Mouse (Mus musculus): Measurements from ENCODE around the gene Aldh1a1. TPM values are rescaled to one million over a fixed set of nuclear protein-coding genes. Genes with fewer than 3 reads are reported as not detected.

The Aldh1a1 gene
- polyA plus RNA-seq, 1 experiment from 2014 or later, result 2.8 TPM

- Histone ChIP-seq H3K27ac (replicated peaks in 1 of 2; ENCODE audit: control insufficient read depth in 1 of 2, insufficient read depth in 1 of 2, low read depth in 2 of 2, low read length in 2 of 2) (no peak overlapping the region), H3K9me3 (ENCODE audit: control insufficient read depth, low read length) (no peaks in the 10 kb centered on the region), H3K4me2 (ENCODE audit: low read length) (no peak overlapping the region), H3K4me1 (ENCODE audit: control insufficient read depth in 2 of 2, insufficient read depth in 2 of 2, low read length in 2 of 2) (no peaks in the 10 kb centered on the region), H3K27me3 (ENCODE audit: control insufficient read depth, insufficient read depth, low read length) (no peaks in the 10 kb centered on the region), H3K9ac (ENCODE audit: low read length) (no peak overlapping the region), H3K36me3 (ENCODE audit: control insufficient read depth, insufficient read depth, low read length) (no peaks in the 10 kb centered on the region), H3K4me3 (ENCODE audit: control insufficient read depth in 1 of 2, insufficient read depth in 1 of 2, low read depth in 1 of 2, low read length in 2 of 2) (no peak overlapping the region)
- WGBS, result 67% methylated on average over 1 of the region's 1 CpGs
- no peak for ATAC-seq (ENCODE audit: insufficient number of reproducible peaks, insufficient read depth, low FRiP score, low read depth)
Observed at GRCm38 (mm10) chr19:20555365-20555764, 62.9 kb downstream of the Aldh1a1 start.

GRCm38 (mm10) chr19:20557211-20557610 is 64.7 kb downstream of the Aldh1a1 start:
- Histone ChIP-seq H3K27me3 (ENCODE audit: control insufficient read depth, insufficient read depth, low read length) (no peaks in the 10 kb centered on the region), H3K27ac (replicated peaks in 1 of 2; ENCODE audit: control insufficient read depth in 1 of 2, insufficient read depth in 1 of 2, low read depth in 2 of 2, low read length in 2 of 2) (no peak overlapping the region), H3K4me1 (ENCODE audit: control insufficient read depth in 2 of 2, insufficient read depth in 2 of 2, low read length in 2 of 2) (no peaks in the 10 kb centered on the region), H3K36me3 (ENCODE audit: control insufficient read depth, insufficient read depth, low read length) (no peaks in the 10 kb centered on the region), H3K4me2 (ENCODE audit: low read length) (no peak overlapping the region), H3K4me3 (ENCODE audit: control insufficient read depth in 1 of 2, insufficient read depth in 1 of 2, low read depth in 1 of 2, low read length in 2 of 2) (no peak overlapping the region), H3K9ac (ENCODE audit: low read length) (no peak overlapping the region), H3K9me3 (ENCODE audit: control insufficient read depth, low read length) (no peaks in the 10 kb centered on the region)
- no peak for ATAC-seq (ENCODE audit: insufficient number of reproducible peaks, insufficient read depth, low FRiP score, low read depth)
- WGBS, result 80% methylated on average over 4 of the region's 4 CpGs

GRCm38 (mm10) chr19:20558069-20558468 is 65.6 kb downstream of the Aldh1a1 start:
- no peak for ATAC-seq (ENCODE audit: insufficient number of reproducible peaks, insufficient read depth, low FRiP score, low read depth)
- H3K36me3 ChIP-seq (ENCODE audit: control insufficient read depth, insufficient read depth, low read length), result no peaks in the 10 kb centered on the region
- WGBS, result 81% methylated on average over 3 of the region's 3 CpGs

GRCm38 (mm10) chr19:20558544-20558943 is 66.0 kb downstream of the Aldh1a1 start:
- Histone ChIP-seq H3K27me3 (ENCODE audit: control insufficient read depth, insufficient read depth, low read length) (no peaks in the 10 kb centered on the region), H3K4me2 (ENCODE audit: low read length) (no peak overlapping the region), H3K4me1 (ENCODE audit: control insufficient read depth in 2 of 2, insufficient read depth in 2 of 2, low read length in 2 of 2) (no peaks in the 10 kb centered on the region), H3K27ac (replicated peaks in 1 of 2; ENCODE audit: control insufficient read depth in 1 of 2, insufficient read depth in 1 of 2, low read depth in 2 of 2, low read length in 2 of 2) (no peak overlapping the region), H3K9ac (ENCODE audit: low read length) (no peak overlapping the region), H3K36me3 (ENCODE audit: control insufficient read depth, insufficient read depth, low read length) (no peaks in the 10 kb centered on the region), H3K9me3 (ENCODE audit: control insufficient read depth, low read length) (no peaks in the 10 kb centered on the region), H3K4me3 (ENCODE audit: control insufficient read depth in 1 of 2, insufficient read depth in 1 of 2, low read depth in 1 of 2, low read length in 2 of 2) (no peak overlapping the region)
- ATAC-seq (ENCODE audit: insufficient number of reproducible peaks, insufficient read depth, low FRiP score, low read depth), result no peak

More at GRCm38 (mm10) chr19:20558069-20558468, 65.6 kb downstream of the Aldh1a1 start:
- Histone ChIP-seq H3K4me2 (ENCODE audit: low read length) (no peak overlapping the region), H3K9me3 (ENCODE audit: control insufficient read depth, low read length) (no peaks in the 10 kb centered on the region), H3K27ac (replicated peaks in 1 of 2; ENCODE audit: control insufficient read depth in 1 of 2, insufficient read depth in 1 of 2, low read depth in 2 of 2, low read length in 2 of 2) (no peak overlapping the region), H3K4me3 (ENCODE audit: control insufficient read depth in 1 of 2, insufficient read depth in 1 of 2, low read depth in 1 of 2, low read length in 2 of 2) (no peak overlapping the region), H3K27me3 (ENCODE audit: control insufficient read depth, insufficient read depth, low read length) (no peaks in the 10 kb centered on the region), H3K4me1 (ENCODE audit: control insufficient read depth in 2 of 2, insufficient read depth in 2 of 2, low read length in 2 of 2) (no peaks in the 10 kb centered on the region), H3K9ac (ENCODE audit: low read length) (no peak overlapping the region)

GRCm38 (mm10) chr19:20558952-20559351 is 66.4 kb downstream of the Aldh1a1 start:
- Histone ChIP-seq H3K4me3 (ENCODE audit: control insufficient read depth in 1 of 2, insufficient read depth in 1 of 2, low read depth in 1 of 2, low read length in 2 of 2) (no peak overlapping the region), H3K9ac (ENCODE audit: low read length) (no peak overlapping the region), H3K4me1 (ENCODE audit: control insufficient read depth in 2 of 2, insufficient read depth in 2 of 2, low read length in 2 of 2) (no peaks in the 10 kb centered on the region), H3K36me3 (ENCODE audit: control insufficient read depth, insufficient read depth, low read length) (no peaks in the 10 kb centered on the region), H3K27me3 (ENCODE audit: control insufficient read depth, insufficient read depth, low read length) (no peaks in the 10 kb centered on the region), H3K27ac (replicated peaks in 1 of 2; ENCODE audit: control insufficient read depth in 1 of 2, insufficient read depth in 1 of 2, low read depth in 2 of 2, low read length in 2 of 2) (no peak overlapping the region), H3K9me3 (ENCODE audit: control insufficient read depth, low read length) (no peaks in the 10 kb centered on the region), H3K4me2 (ENCODE audit: low read length) (no peak overlapping the region)
- WGBS, result 67% methylated on average over 3 of the region's 3 CpGs
- no peak for ATAC-seq (ENCODE audit: insufficient number of reproducible peaks, insufficient read depth, low FRiP score, low read depth)

GRCm38 (mm10) chr19:20559952-20560351 is 67.4 kb downstream of the Aldh1a1 start:
- H3K9me3 ChIP-seq (ENCODE audit: control insufficient read depth, low read length), result no peaks in the 10 kb centered on the region
- H3K27me3 ChIP-seq (ENCODE audit: control insufficient read depth, insufficient read depth, low read length), result no peaks in the 10 kb centered on the region
- H3K36me3 ChIP-seq (ENCODE audit: control insufficient read depth, insufficient read depth, low read length), result no peaks in the 10 kb centered on the region
- WGBS, result 61% methylated on average over 2 of the region's 2 CpGs
- no peaks in the 10 kb centered on the region for H3K4me1 ChIP-seq (ENCODE audit: control insufficient read depth in 2 of 2, insufficient read depth in 2 of 2, low read length in 2 of 2)
- H3K4me3 ChIP-seq (ENCODE audit: control insufficient read depth in 1 of 2, insufficient read depth in 1 of 2, low read depth in 1 of 2, low read length in 2 of 2), result no peak overlapping the region
- H3K27ac ChIP-seq (replicated peaks in 1 of 2; ENCODE audit: control insufficient read depth in 1 of 2, insufficient read depth in 1 of 2, low read depth in 2 of 2, low read length in 2 of 2), result no peak overlapping the region
- no peak overlapping the region for H3K9ac ChIP-seq (ENCODE audit: low read length)
- no peak overlapping the region for H3K4me2 ChIP-seq (ENCODE audit: low read length)
- ATAC-seq (ENCODE audit: insufficient number of reproducible peaks, insufficient read depth, low FRiP score, low read depth), result no peak

- no peaks in the 10 kb centered on the region for H3K4me1 ChIP-seq (ENCODE audit: control insufficient read depth in 2 of 2, insufficient read depth in 2 of 2, low read length in 2 of 2)
- ATAC-seq (ENCODE audit: insufficient number of reproducible peaks, insufficient read depth, low FRiP score, low read depth), result no peak
Observed at GRCm38 (mm10) chr19:20562396-20562795, 69.9 kb downstream of the Aldh1a1 start.

GRCm38 (mm10) chr19:20566294-20566693 is 73.8 kb downstream of the Aldh1a1 start:
- H3K27ac ChIP-seq (replicated peaks in 1 of 2; ENCODE audit: control insufficient read depth in 1 of 2, insufficient read depth in 1 of 2, low read depth in 2 of 2, low read length in 2 of 2), result no peak overlapping the region
- 76% methylated on average over 4 of the region's 4 CpGs for WGBS

More at GRCm38 (mm10) chr19:20562396-20562795, 69.9 kb downstream of the Aldh1a1 start:
- no peaks in the 10 kb centered on the region for H3K36me3 ChIP-seq (ENCODE audit: control insufficient read depth, insufficient read depth, low read length)
- no peak overlapping the region for H3K27ac ChIP-seq (replicated peaks in 1 of 2; ENCODE audit: control insufficient read depth in 1 of 2, insufficient read depth in 1 of 2, low read depth in 2 of 2, low read length in 2 of 2)
- no peak overlapping the region for H3K4me2 ChIP-seq (ENCODE audit: low read length)
- no peaks in the 10 kb centered on the region for H3K27me3 ChIP-seq (ENCODE audit: control insufficient read depth, insufficient read depth, low read length)
- H3K9me3 ChIP-seq (ENCODE audit: control insufficient read depth, low read length), result no peaks in the 10 kb centered on the region
- H3K4me3 ChIP-seq (ENCODE audit: control insufficient read depth in 1 of 2, insufficient read depth in 1 of 2, low read depth in 1 of 2, low read length in 2 of 2), result no peak overlapping the region
- no peak overlapping the region for H3K9ac ChIP-seq (ENCODE audit: low read length)

More at GRCm38 (mm10) chr19:20566294-20566693, 73.8 kb downstream of the Aldh1a1 start:
- H3K4me3 ChIP-seq (ENCODE audit: control insufficient read depth in 1 of 2, insufficient read depth in 1 of 2, low read depth in 1 of 2, low read length in 2 of 2), result no peak overlapping the region
- no peak for ATAC-seq (ENCODE audit: insufficient number of reproducible peaks, insufficient read depth, low FRiP score, low read depth)
- no peaks in the 10 kb centered on the region for H3K27me3 ChIP-seq (ENCODE audit: control insufficient read depth, insufficient read depth, low read length)
- no peak overlapping the region for H3K4me2 ChIP-seq (ENCODE audit: low read length)
- no peaks in the 10 kb centered on the region for H3K4me1 ChIP-seq (ENCODE audit: control insufficient read depth in 2 of 2, insufficient read depth in 2 of 2, low read length in 2 of 2)
- no peaks in the 10 kb centered on the region for H3K9me3 ChIP-seq (ENCODE audit: control insufficient read depth, low read length)
- no peaks in the 10 kb centered on the region for H3K36me3 ChIP-seq (ENCODE audit: control insufficient read depth, insufficient read depth, low read length)
- no peak overlapping the region for H3K9ac ChIP-seq (ENCODE audit: low read length)

All from heart, embryonic 14.5 days (tissue).